In genomic region chr3:29081952-29082295, GRCm38 (mm10) we compare ENCODE assay signal across 9 mouse cellular contexts. TPM values are rescaled to one million over a fixed set of nuclear protein-coding genes. Genes with fewer than 3 reads are reported as not detected.
A peak's percentile ranks its signal among the peaks of the same experiment; 100 is the strongest.
DNase-seq lines count a peak whose midpoint lies in the region; TF ChIP-seq lines count a peak whose summit lies in the region.
"Had no signal": no experiment of that assay in that cellular context is flagged by ENCODE, and none has a peak within 500 bp of the region (broad histone marks: within the 10 kb centered on the region; RNA-seq: fewer than 3 reads in every experiment).

Egfem1 (plus strand) TSS chr3:29082023.

- H3K9me3 ChIP-seq in heart, embryonic 10.5 days: no peaks in the 10 kb centered on the region
- H3K9me3 ChIP-seq in ES-E14 (ENCODE audit: control insufficient read depth, insufficient read depth, low read depth, low read length): no peaks in the 10 kb centered on the region

- H3K4me1 ChIP-seq in heart, embryonic 10.5 days: peaks cover 14% of the 10 kb centered on the region
- no peaks in the 10 kb centered on the region for H3K4me1 ChIP-seq in ES-E14 (ENCODE audit: control insufficient read depth in 2 of 2, insufficient read depth in 2 of 2, low read length in 2 of 2, poor library complexity in 1 of 2)
- peaks cover 13% of the 10 kb centered on the region for H3K4me1 ChIP-seq in olfactory bulb, adult 2 months (ENCODE audit: control insufficient read depth, insufficient read depth, low read length)

- intact Hi-C loops in heart, postnatal 36 days (cut with DNase I): no loop called here
- intact Hi-C loops in left cerebral cortex, postnatal 25 days (cut with DNase I): no loop called here

- peak within 1 kb of the TSS; percentile 66 for H3K4me3 ChIP-seq in heart, embryonic 10.5 days
- H3K4me3 ChIP-seq in ES-E14 (ENCODE audit: insufficient read depth in 1 of 2, low read depth in 1 of 2, low read length in 2 of 2, poor library complexity in 1 of 2, severe bottlenecking in 1 of 2): peak within 1 kb of the TSS; percentile 64 to 72
- peak within 1 kb of the TSS; percentile 47 for H3K4me3 ChIP-seq in olfactory bulb, adult 2 months (ENCODE audit: insufficient read depth, low read depth, low read length)

- no peak within 1 kb of the TSS for H3K9ac ChIP-seq in ES-E14 (ENCODE audit: insufficient read depth, low read depth, low read length, poor library complexity, severe bottlenecking)

- in situ Hi-C loops in ES-E14 (cut with MboI; ENCODE audit: low sequenced_read_pairs in 2 of 2, unreplicated experiment in 2 of 2): no loop called here

- 8% methylated on average over 12 of the region's 12 CpGs for WGBS in heart, embryonic 10.5 days
- WGBS in olfactory bulb, adult 2 months: 7% methylated on average over 12 of the region's 12 CpGs

- H3K27me3 ChIP-seq in heart, embryonic 10.5 days (ENCODE audit: insufficient read depth, poor library complexity, severe bottlenecking): peaks cover 59% of the 10 kb centered on the region
- H3K27me3 ChIP-seq: CH12.LX had no signal

- H3K27ac ChIP-seq in heart, embryonic 10.5 days: no peak within 1 kb of the TSS
- no peak within 1 kb of the TSS for H3K27ac ChIP-seq in ES-E14 (ENCODE audit: insufficient read depth, low read depth, low read length, poor library complexity, severe bottlenecking)
- H3K27ac ChIP-seq in olfactory bulb, adult 2 months (ENCODE audit: insufficient read depth, low read depth, low read length): no peak within 1 kb of the TSS

- TF ChIP-seq CTCF in olfactory bulb, adult 2 months (IDR thresholded peaks at IDR 0.05; ENCODE audit: insufficient read depth, low read depth, low read length): no peak

- H3K36me3 ChIP-seq in heart, embryonic 10.5 days: no peaks in the 10 kb centered on the region
- no peaks in the 10 kb centered on the region for H3K36me3 ChIP-seq in ES-E14 (ENCODE audit: control insufficient read depth, insufficient read depth, low read length, poor library complexity, severe bottlenecking)

- no peak for TF ChIP-seq POLR2A in olfactory bulb, adult 2 months (IDR thresholded peaks at IDR 0.05; ENCODE audit: insufficient read depth, low read depth, low read length)

- no peak for DNase-seq in heart, embryonic 10.5 days (ENCODE audit: low spot score)
- no peak for DNase-seq in heart, postnatal 36 days
- DNase-seq in ES-E14 (ENCODE audit: low read depth, low spot score): peak; percentile 2
- peak; percentile 46 to 52 for DNase-seq in frontal cortex, postnatal 36 days (ENCODE audit: low spot score in 2 of 2)
- DNase-seq in left cerebral cortex, postnatal 25 days (ENCODE audit: low spot score in 2 of 2): peak; percentile 51 to 62
- no peak for DNase-seq in adrenal gland, postnatal 36 days
- DNase-seq in urinary bladder, postnatal 4 days (ENCODE audit: low spot score in 2 of 2): no peak

TF ChIP-seq in ES-E14, 5 proteins besides CTCF, POLR2A, EP300 and RAD21:
- no peak for TF ChIP-seq CHD2 (IDR thresholded peaks at IDR 0.05; ENCODE audit: low read depth, low read length)
- no peak for TF ChIP-seq MAFK (IDR thresholded peaks at IDR 0.05; ENCODE audit: insufficient read depth, low read depth, low read length)
- no peak for TF ChIP-seq ZC3H11A (IDR thresholded peaks at IDR 0.05; ENCODE audit: borderline replicate concordance, low read depth, low read length)
- TF ChIP-seq HCFC1 (IDR thresholded peaks at IDR 0.05; ENCODE audit: borderline replicate concordance, insufficient read depth, low read length): no peak
- TF ChIP-seq ZNF384 (IDR thresholded peaks at IDR 0.05; ENCODE audit: low read depth, low read length): no peak
TF ChIP-seq in ES-E14: peak in this region for 0.

RNA-seq across cellular contexts. Expression of gene Egfem1, which starts in this region (rescaled TPM):
- polyA plus RNA-seq in heart, embryonic 10.5 days (2016; fragmentation: Nextera tagmentation; extraction: Ambion mirVana): 0.12 and 0.92 TPM in 2 replicates
- not detected for total RNA-seq in heart, postnatal 36 days (2021)
- 0.18 TPM in 1 of 2 replicates, not detected in the other for total RNA-seq in ES-E14 (2012; rRNA removed)
- 10 to 100 TPM; 17.2 to 18.5 TPM for total RNA-seq in left cerebral cortex, postnatal 25 days (2021)
- polyA plus RNA-seq in olfactory bulb, adult 2 months (2012; ENCODE audit: insufficient read depth, insufficient read length, low replicate concordance, missing spikeins): not detected in 2 replicates
- total RNA-seq in adrenal gland, postnatal 36 days (2021): under 1 TPM in 1 of 2 experiments, not detected in 1; 0.36 TPM
- total RNA-seq: CH12.LX had no signal

Comparison
In these comparisons a context has a peak if more than half of its experiments do, and no peak if none do; other contexts are left out.
1. RNA of gene Egfem1 (total RNA-seq): 17.2 to 18.5 TPM in left cerebral cortex, postnatal 25 days; 0.36 TPM in adrenal gland, postnatal 36 days, 0.18 TPM in ES-E14 and not detected in heart, postnatal 36 days; every median in the first group is over 10 times any median in the second.
2. Peak in DNase-seq and H3K4me3 ChIP-seq in ES-E14; RNA of the gene not detected or under 1 TPM.
3. DNase-seq: peak in frontal cortex, postnatal 36 days (2 of 2) and left cerebral cortex, postnatal 25 days (2 of 2); none in heart, embryonic 10.5 days (single experiment), heart, postnatal 36 days (0 of 2), adrenal gland, postnatal 36 days (0 of 2) and urinary bladder, postnatal 4 days (0 of 2).
4. Peak in every context shown above with its lines, with median percentiles within 50 percentile points of each other: H3K4me3 ChIP-seq.